Mouse (Mus musculus) kidney, embryonic 16.5 days (tissue): ENCODE results near the gene Gm19426. TPM values are rescaled to one million over a fixed set of nuclear protein-coding genes. Genes with fewer than 3 reads are reported as not detected.
A peak's percentile ranks its signal among the peaks of the same experiment; 100 is the strongest.

Experiments used
- ATAC-seq: fragments of 200-750 bp; cut with Nextera tagmentation; 2 replicates; pipeline ENCODE4 v1.8.0; 2017; ENCODE audit warnings: moderate TSS enrichment; ENCODE audit not compliant: low FRiP score, low TSS enrichment
- H3K27ac ChIP-seq: fragments of 300-500 bp; sonication (generic); 2 replicates; pipeline ENCODE4 v1.5.1; 2014; ENCODE audit warnings: low read length
- H3K27me3 ChIP-seq: fragments of 300-500 bp; sonication (generic); 2 replicates; pipeline ENCODE4 v1.6.1; 2014; ENCODE audit warnings: low read length, control low read depth, mixed read lengths; ENCODE audit not compliant: insufficient read depth
- H3K36me3 ChIP-seq: fragments of 300-500 bp; sonication (generic); 2 replicates; pipeline ENCODE4 v1.6.1; 2014; ENCODE audit warnings: low read length, control low read depth, mixed read lengths; ENCODE audit not compliant: insufficient read depth
- H3K4me1 ChIP-seq: fragments of 300-500 bp; sonication (generic); 2 replicates; pipeline ENCODE4 v1.6.1; 2014; ENCODE audit warnings: low read length, control low read depth, mixed read lengths; ENCODE audit not compliant: insufficient read depth
- H3K4me2 ChIP-seq: fragments of 300-500 bp; sonication (generic); replicated peaks from 2 replicates; pipeline ENCODE4 v1.6.1; 2014; ENCODE audit warnings: low read depth, low read length
- H3K4me3 ChIP-seq: fragments of 300-500 bp; sonication (generic); 2 replicates; pipeline ENCODE4 v1.5.1; 2014; ENCODE audit warnings: mild to moderate bottlenecking, low read length
- H3K9ac ChIP-seq: fragments of 300-500 bp; sonication (generic); replicated peaks from 2 replicates; pipeline ENCODE4 v1.6.1; 2014; ENCODE audit warnings: low read length
- H3K9me3 ChIP-seq: fragments of 300-500 bp; sonication (generic); 2 replicates; pipeline ENCODE4 v1.6.1; 2016; ENCODE audit warnings: low read length, control low read depth
- WGBS: fragments of 180-500 bp; shearing (Covaris S2); extraction: QIAGEN DNeasy Blood & Tissue Kit; methylation state at CpG from one replicate; pipeline ENCODE4 v1.1.7; 2014; 5-methylcytosine and 5-hydroxymethylcytosine counted together
- polyA plus RNA-seq: library from polyadenylated mRNA; unstranded; fragments of >200 nt; fragmentation: Nextera tagmentation; extraction: Ambion mirVana; gene quantifications from 2 replicates; pipeline ENCODE4 v1.2.1, GENCODE M21; 2015

Gm19426 gene
- 9.8 and 10.9 TPM in 2 replicates for polyA plus RNA-seq

GRCm38 (mm10) chr2:84743561-84743960 lies at the start of gene Gm19426:
Gene Gm19426, minus strand, starts transcription at chr2:84743655.
- Histone ChIP-seq H3K4me2 (peak within 1 kb of the TSS; percentile 90), H3K27me3 (no peaks in the 10 kb centered on the region)
- WGBS = under 1% methylated on average over 24 of the region's 25 CpGs

GRCm38 (mm10) chr2:84793154-84793553 lies 49.7 kb upstream of the Gm19426 start:
- H3K9ac ChIP-seq = no peak overlapping the region
- no peaks in the 10 kb centered on the region for H3K27me3 ChIP-seq
- H3K4me2 ChIP-seq = no peak overlapping the region
- no peaks in the 10 kb centered on the region for H3K36me3 ChIP-seq
- ATAC-seq = no peak
- WGBS = 80% methylated on average over 3 of the region's 3 CpGs
- peaks cover 7% of the 10 kb centered on the region; the same call in 1 of the 2 replicates for H3K9me3 ChIP-seq
- no peak overlapping the region for H3K4me3 ChIP-seq
- H3K4me1 ChIP-seq = no peaks in the 10 kb centered on the region
- no peak overlapping the region for H3K27ac ChIP-seq

More at GRCm38 (mm10) chr2:84743561-84743960, at the start of gene Gm19426:
- peak within 1 kb of the TSS; percentile 100 for H3K9ac ChIP-seq
- no peaks in the 10 kb centered on the region for H3K9me3 ChIP-seq
- peaks cover 7% of the 10 kb centered on the region; the same call in 1 of the 2 replicates for H3K36me3 ChIP-seq
- H3K4me3 ChIP-seq = peak within 1 kb of the TSS; percentile 97
- peak; percentile 88 for ATAC-seq
- H3K27ac ChIP-seq = peak within 1 kb of the TSS; percentile 100
- peaks cover 45% of the 10 kb centered on the region for H3K4me1 ChIP-seq

- Histone ChIP-seq H3K36me3 (no peaks in the 10 kb centered on the region), H3K4me3 (no peak overlapping the region), H3K27me3 (no peaks in the 10 kb centered on the region), H3K27ac (no peak overlapping the region), H3K4me2 (no peak overlapping the region), H3K9ac (no peak overlapping the region), H3K4me1 (no peaks in the 10 kb centered on the region), H3K9me3 (peaks cover 7% of the 10 kb centered on the region; the same call in 1 of the 2 replicates)
- ATAC-seq = no peak
- WGBS = 66% methylated on average over 3 of the region's 3 CpGs
Measured at GRCm38 (mm10) chr2:84792516-84792915, 49.1 kb upstream of the Gm19426 start.

- Histone ChIP-seq H3K9me3 (peaks cover 4% of the 10 kb centered on the region; the same call in 1 of the 2 replicates), H3K4me1 (no peaks in the 10 kb centered on the region), H3K27me3 (no peaks in the 10 kb centered on the region), H3K4me3 (no peak overlapping the region), H3K27ac (no peak overlapping the region), H3K36me3 (no peaks in the 10 kb centered on the region), H3K9ac (no peak overlapping the region), H3K4me2 (no peak overlapping the region)
- 45% methylated on average over 9 of the region's 9 CpGs for WGBS
- ATAC-seq = no peak
Measured at GRCm38 (mm10) chr2:84790418-84790817, 47.0 kb upstream of the Gm19426 start.

GRCm38 (mm10) chr2:84788316-84788715 lies 44.9 kb upstream of the Gm19426 start:
- ATAC-seq = no peak
- Histone ChIP-seq H3K27ac (no peak overlapping the region), H3K27me3 (no peaks in the 10 kb centered on the region), H3K9me3 (no peaks in the 10 kb centered on the region), H3K9ac (no peak overlapping the region), H3K4me2 (no peak overlapping the region), H3K4me3 (no peak overlapping the region), H3K4me1 (0 out of 2 replicates have a peak, but pooled peaks cover 3% of the 10 kb centered on the region), H3K36me3 (no peaks in the 10 kb centered on the region)
- WGBS = 75% methylated on average over 3 of the region's 3 CpGs

- Histone ChIP-seq H3K27ac (peak overlapping the region; percentile 51), H3K27me3 (no peaks in the 10 kb centered on the region), H3K4me1 (0 out of 2 replicates have a peak, but pooled peaks cover 3% of the 10 kb centered on the region), H3K9ac (no peak overlapping the region), H3K4me3 (no peak overlapping the region), H3K4me2 (no peak overlapping the region), H3K36me3 (no peaks in the 10 kb centered on the region), H3K9me3 (no peaks in the 10 kb centered on the region)
- 0 out of 2 replicates have a peak, but pooled peaks have one; percentile 46 for ATAC-seq
- 67% methylated on average over 3 of the region's 3 CpGs for WGBS
Measured at GRCm38 (mm10) chr2:84783840-84784566, 40.5 kb upstream of the Gm19426 start.

- no peaks in the 10 kb centered on the region for H3K27me3 ChIP-seq
- WGBS = 81% methylated on average over 1 of the region's 1 CpGs
- H3K4me3 ChIP-seq = no peak overlapping the region
- ATAC-seq = no peak
- H3K27ac ChIP-seq = peak overlapping the region; percentile 31; the same call in 1 of the 2 replicates
- H3K9me3 ChIP-seq = no peaks in the 10 kb centered on the region
- no peaks in the 10 kb centered on the region for H3K36me3 ChIP-seq
- no peak overlapping the region for H3K9ac ChIP-seq
- 0 out of 2 replicates have a peak, but pooled peaks cover 3% of the 10 kb centered on the region for H3K4me1 ChIP-seq
- H3K4me2 ChIP-seq = no peak overlapping the region
Measured at GRCm38 (mm10) chr2:84783315-84783714, 39.9 kb upstream of the Gm19426 start.

GRCm38 (mm10) chr2:84779210-84779609 lies 35.8 kb upstream of the Gm19426 start:
- no peak for ATAC-seq
- Histone ChIP-seq H3K36me3 (no peaks in the 10 kb centered on the region), H3K4me2 (no peak overlapping the region), H3K9ac (no peak overlapping the region), H3K4me1 (peaks cover 15% of the 10 kb centered on the region), H3K9me3 (no peaks in the 10 kb centered on the region), H3K4me3 (no peak overlapping the region), H3K27ac (no peak overlapping the region), H3K27me3 (no peaks in the 10 kb centered on the region)
- 63% methylated on average over 6 of the region's 6 CpGs for WGBS

- Histone ChIP-seq H3K27ac (no peak overlapping the region), H3K4me1 (peaks cover 13% of the 10 kb centered on the region), H3K27me3 (no peaks in the 10 kb centered on the region), H3K4me3 (no peak overlapping the region), H3K9ac (no peak overlapping the region), H3K36me3 (no peaks in the 10 kb centered on the region), H3K9me3 (no peaks in the 10 kb centered on the region), H3K4me2 (no peak overlapping the region)
- no peak for ATAC-seq
- 59% methylated on average over 3 of the region's 3 CpGs for WGBS
Measured at GRCm38 (mm10) chr2:84777706-84778105, 34.3 kb upstream of the Gm19426 start.

- Histone ChIP-seq H3K4me1 (peaks cover 13% of the 10 kb centered on the region), H3K4me3 (no peak overlapping the region), H3K9me3 (no peaks in the 10 kb centered on the region), H3K27me3 (no peaks in the 10 kb centered on the region), H3K4me2 (no peak overlapping the region), H3K36me3 (no peaks in the 10 kb centered on the region), H3K27ac (peak overlapping the region; percentile 74), H3K9ac (no peak overlapping the region)
- no peak for ATAC-seq
- WGBS = 67% methylated on average over 6 of the region's 6 CpGs
Measured at GRCm38 (mm10) chr2:84775665-84776064, 32.2 kb upstream of the Gm19426 start.
